Mouse (Mus musculus) cerebellum, adult (tissue): ENCODE results near the gene Slc38a2.
A peak's percentile ranks its signal among the peaks of the same experiment; 100 is the strongest.

Source experiments
- ATAC-seq: cut with Nextera tagmentation; 2 replicates; pipeline ENCODE4 v1.9.2; 2017; ENCODE audit warnings: mild to moderate bottlenecking, moderate library complexity, mixed read lengths; ENCODE audit not compliant: insufficient number of reproducible peaks, low FRiP score, low TSS enrichment

The Slc38a2 gene

GRCm38 (mm10) chr15:96697901-96698657, 1.5 kb downstream of the Slc38a2 start:
- peak; percentile 12 for ATAC-seq

- no peak for ATAC-seq
Measured at GRCm38 (mm10) chr15:96696486-96697284, 2.8 kb downstream of the Slc38a2 start.

- ATAC-seq = no peak
Measured at GRCm38 (mm10) chr15:96695455-96696421, 3.8 kb downstream of the Slc38a2 start.

GRCm38 (mm10) chr15:96694988-96695387, 4.5 kb downstream of the Slc38a2 start:
- ATAC-seq = no peak

GRCm38 (mm10) chr15:96693688-96694087, 5.8 kb downstream of the Slc38a2 start:
- ATAC-seq = no peak

- ATAC-seq = no peak
Measured at GRCm38 (mm10) chr15:96692401-96692800, 7.1 kb downstream of the Slc38a2 start.

- ATAC-seq = no peak
Measured at GRCm38 (mm10) chr15:96691381-96691780, 8.1 kb downstream of the Slc38a2 start.

- no peak for ATAC-seq
Measured at GRCm38 (mm10) chr15:96690829-96691228, 8.7 kb downstream of the Slc38a2 start.

GRCm38 (mm10) chr15:96689919-96690318, 9.6 kb downstream of the Slc38a2 start:
- no peak for ATAC-seq

GRCm38 (mm10) chr15:96688784-96689318, 10.7 kb downstream of the Slc38a2 start:
- ATAC-seq = no peak

GRCm38 (mm10) chr15:96688036-96688435, 11.5 kb downstream of the Slc38a2 start:
- peak; percentile 85 for ATAC-seq

GRCm38 (mm10) chr15:96687366-96687765, 12.2 kb downstream of the Slc38a2 start:
- no peak for ATAC-seq

- ATAC-seq = no peak
Measured at GRCm38 (mm10) chr15:96686201-96687159, 13.1 kb downstream of the Slc38a2 start.

GRCm38 (mm10) chr15:96685273-96685672, 14.3 kb downstream of the Slc38a2 start:
- no peak for ATAC-seq

- no peak for ATAC-seq
Measured at GRCm38 (mm10) chr15:96684132-96684830, 15.2 kb downstream of the Slc38a2 start.

- ATAC-seq = no peak
Measured at GRCm38 (mm10) chr15:96678871-96679773, 20.4 kb downstream of the Slc38a2 start.

- 0 out of 2 replicates have a peak, but pooled peaks have one; percentile 36 for ATAC-seq
Measured at GRCm38 (mm10) chr15:96676518-96676917, 23.0 kb downstream of the Slc38a2 start.
